24 mouse cellular contexts compared by ENCODE assay signal in the genomic region with DNA sequence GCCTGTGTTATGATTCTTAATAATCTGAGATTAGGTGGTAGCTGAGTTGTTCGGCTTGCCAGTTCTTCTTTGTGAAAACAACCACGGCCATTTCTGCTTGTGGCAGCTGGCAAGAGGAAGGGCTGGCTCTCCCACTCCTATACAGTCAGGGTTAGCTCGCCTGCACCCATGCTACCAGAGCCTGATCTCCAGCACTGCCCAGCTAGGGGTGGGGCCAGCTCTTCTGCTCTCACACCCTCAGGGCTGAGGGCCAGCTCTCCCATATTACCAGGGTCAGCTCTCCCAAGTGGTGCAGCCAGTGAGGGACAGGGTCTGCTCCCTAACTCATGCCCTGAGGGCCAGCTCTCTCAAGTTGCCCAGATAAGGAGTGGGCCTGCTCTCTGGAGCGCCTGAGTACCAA. TPM values are rescaled to one million over a fixed set of nuclear protein-coding genes. Genes with fewer than 3 reads are reported as not detected.
"Had no signal": no experiment of that assay in that cellular context is flagged by ENCODE, and none has a peak within 500 bp of the region (broad histone marks: within the 10 kb centered on the region; RNA-seq: fewer than 3 reads in every experiment).

No protein-coding gene starts in this region.

- H3K27me3 ChIP-seq: limb, embryonic 13.5 days; liver, embryonic 15.5 days; neural tube, embryonic 15.5 days had no signal

- H3K4me1 ChIP-seq: limb, embryonic 13.5 days; liver, embryonic 15.5 days; midbrain, embryonic 10.5 days; neural tube, embryonic 15.5 days had no signal

- H3K4me2 ChIP-seq: limb, embryonic 13.5 days; liver, embryonic 15.5 days; lung, embryonic 14.5 days; neural tube, embryonic 15.5 days had no signal

- H3K9ac ChIP-seq: limb, embryonic 13.5 days; liver, embryonic 15.5 days; lung, embryonic 14.5 days; neural tube, embryonic 15.5 days had no signal

- H3K4me3 ChIP-seq: limb, embryonic 13.5 days; liver, embryonic 15.5 days; midbrain, embryonic 10.5 days; myocyte; neural tube, embryonic 15.5 days had no signal

- H3K9me3 ChIP-seq: liver, embryonic 15.5 days; midbrain, embryonic 10.5 days; neural tube, embryonic 15.5 days had no signal

- H3K36me3 ChIP-seq: limb, embryonic 13.5 days; liver, embryonic 15.5 days; midbrain, embryonic 10.5 days; neural tube, embryonic 15.5 days had no signal

- ATAC-seq: inflammation-experienced regulatory T-cells, adult 6 months; intestine, postnatal 0 days had no signal

- DNase-seq: kidney, postnatal 14 days; lung, embryonic 14.5 days; lung, postnatal 10 days; lung, postnatal 4 days; right cerebral cortex, adult 18-20 months; right cerebral cortex, postnatal 25 days; thymus, adult 2 months; thymus, postnatal 25 days had no signal

- H3K27ac ChIP-seq: limb, embryonic 13.5 days; liver, embryonic 15.5 days; midbrain, embryonic 10.5 days; neural tube, embryonic 15.5 days had no signal

RNA-seq across cellular contexts. Expression of a gene that starts 1.4 kb away (rescaled TPM):
- total RNA-seq: layer of hippocampus, postnatal 25 days; left cerebral cortex, adult 8-10 months; left cerebral cortex, postnatal 25 days; liver, adult 2 months; megakaryocyte, adult 5-6 weeks had no signal
- polyA plus RNA-seq: inflammation-experienced regulatory T-cells, adult 6 months; intestine, postnatal 0 days; limb, embryonic 13.5 days; liver, adult 2 months; liver, embryonic 15.5 days; lung, embryonic 14.5 days; midbrain, embryonic 10.5 days; myocyte; neural tube, embryonic 11.5 days; neural tube, embryonic 15.5 days; small intestine, adult 2 months; testis, adult 2 months; thymus, adult 2 months; urinary bladder, adult 2 months had no signal

RNA-seq across cellular contexts. Expression of a gene that starts 4.2 kb away (rescaled TPM):
- total RNA-seq: layer of hippocampus, postnatal 25 days; left cerebral cortex, adult 8-10 months; left cerebral cortex, postnatal 25 days; liver, adult 2 months; megakaryocyte, adult 5-6 weeks had no signal
- polyA plus RNA-seq: liver, adult 2 months; lung, embryonic 14.5 days; midbrain, embryonic 10.5 days; myocyte; neural tube, embryonic 15.5 days; testis, adult 2 months had no signal
